Mouse (Mus musculus) brain, adult 2 months (tissue): Measurements from ENCODE around the gene C5ar2.
"Not testable (repeated sequence)": the region's sequence is repeated elsewhere in the genome, so short reads cannot be mapped to it uniquely, and the experiment has no call there.

Experiments
- DNase-seq: peaks from one replicate; pipeline ENCODE4 v3.0.0; 2011; ENCODE audit warnings: low read depth, low spot score

Gene C5ar2

GRCm38 (mm10) chr7:16244067-16244466 lies at the start of gene C5ar2:
TSS of gene C5ar2 (minus strand) at chr7:16244154.
- peak; percentile 56 for DNase-seq

- no peak for DNase-seq
These were observed 43.8 kb upstream of the C5ar2 start for GRCm38 (mm10) chr7:16287791-16288190.

- no peak for DNase-seq
These were observed 43.1 kb upstream of the C5ar2 start for GRCm38 (mm10) chr7:16287016-16287415.

DNA sequence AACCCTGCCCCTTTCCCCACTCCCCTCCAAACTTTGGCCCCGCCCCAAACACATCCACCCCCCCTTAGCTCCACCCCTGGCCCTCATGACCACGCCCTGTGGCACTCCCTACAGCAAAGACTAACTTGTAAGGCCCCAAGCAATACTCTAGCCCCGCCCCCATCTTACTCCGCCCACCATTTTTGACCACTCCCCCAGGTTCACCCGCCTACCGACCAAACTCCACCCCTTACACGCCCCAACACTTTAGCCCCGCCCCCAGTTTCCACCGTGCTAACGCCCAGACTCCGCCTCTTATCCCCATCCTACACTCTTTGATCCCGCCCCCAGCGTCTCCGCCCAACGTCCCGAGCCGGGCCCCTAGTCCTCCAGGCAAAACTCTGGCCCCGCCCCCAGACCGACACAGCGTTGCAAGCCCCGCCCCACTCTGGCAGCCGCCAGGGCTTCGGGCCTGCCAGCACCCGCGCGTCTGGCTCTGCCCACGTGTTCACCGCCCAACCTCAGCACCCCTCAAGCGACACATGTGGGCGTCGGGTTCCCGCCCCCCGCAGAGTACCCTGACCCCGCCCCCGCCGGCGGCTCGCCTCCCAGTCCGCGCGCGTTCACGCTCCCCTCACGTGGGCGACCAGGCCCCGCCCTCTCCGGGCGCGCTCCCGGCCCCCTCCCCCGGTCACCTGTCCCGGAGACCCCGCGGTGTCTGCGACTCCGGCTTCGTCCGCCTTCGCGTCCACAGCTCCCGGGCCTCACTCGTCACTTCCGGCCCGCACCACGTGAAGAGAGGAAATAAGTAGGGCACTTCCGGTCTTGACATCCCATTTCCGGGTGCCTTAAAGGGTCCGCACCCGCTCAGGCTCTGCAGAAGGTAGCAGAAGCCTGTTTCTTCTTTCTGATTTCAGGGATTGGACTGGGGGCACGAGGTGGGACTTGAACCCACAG lies 42.3 kb upstream of the C5ar2 start, which contains the start of gene Ccdc9:
Ccdc9 (minus strand) TSS at position 770 of the 936 bp plus-strand sequence.
- DNase-seq = peak; percentile 98

GRCm38 (mm10) chr7:16285450-16286025 lies 41.6 kb upstream of the C5ar2 start:
- peak; percentile 32 for DNase-seq

GRCm38 (mm10) chr7:16284904-16285303 lies 41.0 kb upstream of the C5ar2 start:
- DNase-seq = no peak

GRCm38 (mm10) chr7:16284001-16284400 lies 40.0 kb upstream of the C5ar2 start:
- no peak for DNase-seq

DNA sequence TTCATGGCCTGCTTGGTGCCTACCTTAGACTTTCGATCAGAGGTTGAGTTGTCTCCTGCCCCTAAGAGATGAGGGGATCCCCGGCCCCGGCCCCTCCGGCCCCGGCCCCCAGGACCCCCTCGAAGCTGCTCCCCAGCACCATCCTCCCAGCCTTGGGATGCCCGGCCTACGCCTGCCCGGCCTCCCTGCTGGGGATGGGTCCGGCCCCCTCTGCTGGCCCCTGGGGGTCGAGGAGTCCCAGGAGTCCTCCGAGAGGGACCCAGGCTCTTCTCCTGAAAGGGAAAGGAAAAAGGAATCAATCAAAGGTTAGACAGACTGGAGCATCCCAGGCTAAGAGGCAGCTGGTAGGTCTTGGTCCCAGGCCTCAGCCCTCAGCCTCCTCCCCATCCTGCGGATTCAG lies 38.4 kb upstream of the C5ar2 start:
- DNase-seq = no peak

DNA sequence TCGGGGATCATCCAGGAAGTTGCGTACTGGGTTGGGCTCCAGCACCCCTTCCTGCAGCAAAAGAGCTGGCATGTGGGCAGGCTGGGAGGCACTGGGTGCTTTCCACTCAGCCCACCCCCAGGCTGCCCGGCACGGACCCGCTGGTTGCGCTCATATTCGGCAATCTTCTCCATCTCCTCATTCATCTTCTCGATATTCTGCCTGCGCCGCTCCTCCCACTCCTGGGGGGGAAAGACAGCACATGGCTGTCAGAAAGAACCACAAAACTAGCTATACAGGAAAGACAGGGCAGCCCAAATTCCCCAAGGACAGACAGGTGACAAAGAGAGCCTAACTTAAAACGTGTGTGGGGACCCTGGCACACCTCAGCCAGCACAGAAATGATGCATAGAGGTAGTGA lies 36.8 kb upstream of the C5ar2 start:
- no peak for DNase-seq

DNA sequence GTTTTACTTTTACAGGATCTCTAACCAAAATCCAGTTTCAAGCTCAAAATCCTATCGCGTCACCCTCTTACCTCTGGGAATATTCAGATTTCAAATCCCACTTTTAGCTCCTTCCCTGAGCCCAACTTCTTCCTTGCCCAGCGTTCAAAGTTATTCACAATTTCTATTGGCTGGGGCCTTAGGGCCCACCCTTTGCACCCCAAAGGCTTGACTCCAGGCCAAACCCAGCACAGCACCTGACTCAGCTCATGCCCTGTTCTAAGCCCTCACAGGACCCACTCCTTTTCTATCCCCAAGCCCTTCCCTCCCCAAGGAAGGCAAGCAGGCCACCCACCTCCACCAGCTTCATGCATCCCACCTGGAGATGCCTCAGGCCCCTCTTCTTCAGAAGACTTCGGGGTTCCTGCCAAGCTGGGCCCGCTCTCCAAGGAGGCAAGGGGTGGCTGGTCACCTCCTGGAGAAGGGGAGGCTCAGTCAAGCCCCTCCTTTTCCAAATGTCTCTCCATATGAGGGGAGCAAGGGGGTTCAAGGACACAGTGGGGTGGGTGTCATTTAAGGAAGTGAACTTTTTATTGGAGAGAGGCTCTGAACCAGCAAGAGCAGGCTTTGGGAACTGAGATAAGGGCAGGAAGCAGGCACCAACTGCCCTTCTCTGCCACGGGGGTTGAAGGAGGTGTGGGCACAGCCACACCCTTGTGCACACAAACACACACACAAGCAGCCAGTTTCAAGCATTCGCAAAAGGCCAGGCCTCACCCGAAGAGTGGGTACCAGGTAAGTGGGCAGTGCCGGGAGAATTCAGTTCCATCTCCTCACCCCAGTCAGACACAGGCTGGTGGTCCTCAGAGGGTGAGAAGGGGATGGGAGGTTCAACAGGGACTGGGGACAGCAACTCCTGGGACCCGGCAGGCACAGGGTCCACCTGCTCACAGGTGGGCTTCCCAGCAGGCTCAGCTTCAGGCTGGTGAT lies 31.3 kb upstream of the C5ar2 start:
- DNase-seq = no peak

DNA sequence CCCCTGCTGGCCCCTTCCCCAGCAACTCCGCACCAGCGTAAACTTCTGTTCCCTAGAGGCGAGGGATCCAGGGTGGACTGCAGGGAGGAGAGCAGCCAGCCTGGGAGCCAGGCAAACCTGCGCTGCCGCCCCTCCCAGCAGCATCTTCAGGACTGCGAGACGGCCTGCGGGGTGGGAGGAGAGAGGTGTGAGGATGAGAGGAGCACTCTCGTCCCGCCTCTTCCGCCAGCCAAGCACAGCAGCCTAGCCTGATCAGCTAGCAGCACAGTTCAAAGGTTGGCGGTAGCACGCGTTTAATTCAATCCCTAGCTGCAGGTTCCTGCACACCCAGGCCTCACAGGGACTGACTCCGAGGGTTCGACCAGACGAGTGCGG lies 29.8 kb upstream of the C5ar2 start:
- DNase-seq = peak; percentile 90

GRCm38 (mm10) chr7:16273081-16273765 lies 29.3 kb upstream of the C5ar2 start, which contains the start of gene Inafm1:
TSS of gene Inafm1 (minus strand) at chr7:16273617.
- peak; percentile 98 for DNase-seq

- peak; percentile 87 for DNase-seq
These were observed 28.7 kb upstream of the C5ar2 start for GRCm38 (mm10) chr7:16272681-16273080.

- DNase-seq = peak; percentile 47
These were observed 27.2 kb upstream of the C5ar2 start for GRCm38 (mm10) chr7:16271139-16271538.

- DNase-seq = not testable (repeated sequence)
These were observed 22.6 kb upstream of the C5ar2 start for GRCm38 (mm10) chr7:16266593-16266992.

GRCm38 (mm10) chr7:16265856-16266255 lies 21.9 kb upstream of the C5ar2 start:
- DNase-seq = no peak

GRCm38 (mm10) chr7:16263843-16264242 lies 19.9 kb upstream of the C5ar2 start:
- no peak for DNase-seq

GRCm38 (mm10) chr7:16263015-16263787 lies 19.2 kb upstream of the C5ar2 start:
- peak; percentile 90 for DNase-seq

- no peak for DNase-seq
These were observed 17.1 kb upstream of the C5ar2 start for GRCm38 (mm10) chr7:16261097-16261496.

GRCm38 (mm10) chr7:16259110-16259590 lies 15.2 kb upstream of the C5ar2 start, which contains the start of gene C5ar1:
TSS of gene C5ar1 (minus strand) at chr7:16259540.
- no peak for DNase-seq
